Mouse (Mus musculus): ENCODE data around the gene C1qtnf2. TPM values are rescaled to one million over a fixed set of nuclear protein-coding genes. Genes with fewer than 3 reads are reported as not detected.

Gene C1qtnf2
- total RNA-seq, 2 experiments from 2014 or later, result 15.4 to 15.8 TPM

DNA sequence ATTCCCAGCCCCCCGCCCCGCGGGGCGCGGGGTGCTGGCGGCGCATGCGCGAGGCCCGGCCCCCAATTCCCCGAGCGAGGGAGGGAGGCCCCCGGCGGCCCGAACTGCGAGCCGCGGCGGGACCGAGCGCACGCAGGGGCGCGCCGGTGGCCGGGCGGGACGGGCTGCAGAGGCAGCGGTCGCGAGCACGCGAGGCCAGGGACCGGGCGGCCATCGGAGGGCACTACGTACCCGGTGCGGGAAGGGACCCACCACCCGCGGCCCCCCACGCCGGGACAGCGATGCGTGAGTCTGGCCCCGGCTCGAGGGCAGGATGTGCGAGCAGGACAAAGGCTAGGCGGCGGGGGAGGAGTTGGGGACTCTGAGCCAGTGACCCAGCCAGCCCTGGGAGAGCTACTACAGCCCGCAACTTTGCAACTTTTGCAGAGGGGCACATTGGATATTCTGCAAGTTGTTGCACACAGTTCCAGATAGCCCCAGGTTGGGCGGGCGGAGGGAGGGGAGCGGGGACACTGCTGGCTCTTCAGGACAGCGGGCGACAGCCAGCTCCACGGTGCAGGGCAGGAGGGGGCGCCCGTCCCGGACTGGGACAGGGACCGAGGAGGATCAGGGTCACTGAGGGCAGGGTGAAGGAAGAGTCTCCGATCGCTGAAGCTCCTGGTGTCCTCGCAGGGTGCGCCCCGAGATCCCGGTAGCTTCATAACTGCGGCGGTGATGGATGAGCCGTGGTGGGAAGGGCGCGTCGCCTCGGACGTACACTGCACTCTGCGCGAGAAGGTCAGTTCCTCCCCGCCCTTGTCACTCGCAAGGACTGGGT, 54.8 kb downstream of the C1qtnf2 start, which contains the start of gene Ccnjl:
Gene Ccnjl (plus strand): TSS at position 102 of the 817 bp plus-strand sequence.
- intact Hi-C loops (cut with DNase I), result loop anchor here (2.0 to 10.0 kb wide), 5 partner anchors 20 to 216 kb away; partner anchors contain the start of genes 4933415A04Rik and Ttc1

DNA sequence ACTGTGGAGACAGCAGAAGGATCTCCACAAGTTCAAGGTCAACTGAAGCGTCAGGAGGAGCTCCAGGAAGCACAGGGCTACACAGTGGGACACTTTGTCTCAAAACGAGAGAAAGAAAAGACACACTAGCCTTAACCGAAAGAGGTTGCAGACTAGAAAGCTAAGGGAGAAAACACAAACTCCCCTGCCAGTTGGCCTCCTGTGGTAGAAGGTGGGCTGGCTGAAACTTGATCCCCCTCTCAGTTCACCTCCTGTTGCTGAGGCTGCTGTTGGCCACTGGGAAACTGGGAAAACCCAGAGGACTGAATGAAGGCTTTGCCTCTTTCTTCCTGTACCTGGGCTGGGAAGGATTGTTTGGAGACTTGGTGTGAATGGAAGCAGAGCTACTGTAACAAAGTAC, 56.0 kb downstream of the C1qtnf2 start:
- DNase-seq, result peak in 1 of 2 experiments; percentile 21
- intact Hi-C loops (cut with DNase I), result no loop called here

More for the DNA sequence above, 54.8 kb downstream of the C1qtnf2 start, which contains the start of gene Ccnjl:
- DNase-seq, result peak; percentile 79 to 81

DNA sequence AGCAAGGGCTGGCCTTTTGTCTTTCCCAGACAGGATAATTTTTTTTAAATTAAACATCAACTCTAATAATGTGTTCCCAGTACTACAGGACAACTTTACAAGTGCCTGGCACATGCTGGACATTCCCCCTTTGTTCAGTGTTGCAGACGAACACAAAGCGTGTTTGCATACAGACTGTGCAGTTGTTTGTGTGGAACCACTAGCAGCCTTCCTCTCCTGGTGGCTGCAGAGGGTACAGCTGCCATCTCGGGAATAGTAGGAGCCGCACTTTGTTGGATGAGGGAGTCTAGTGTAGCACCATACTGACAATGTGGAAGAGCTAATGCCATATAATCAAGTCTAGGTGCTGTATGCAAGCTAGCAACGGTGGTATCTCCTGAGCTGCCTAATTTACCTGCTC, 57.5 kb downstream of the C1qtnf2 start:
- DNase-seq, result peak in 1 of 2 experiments; percentile 21
- intact Hi-C loops (cut with DNase I), result no loop called here

DNA sequence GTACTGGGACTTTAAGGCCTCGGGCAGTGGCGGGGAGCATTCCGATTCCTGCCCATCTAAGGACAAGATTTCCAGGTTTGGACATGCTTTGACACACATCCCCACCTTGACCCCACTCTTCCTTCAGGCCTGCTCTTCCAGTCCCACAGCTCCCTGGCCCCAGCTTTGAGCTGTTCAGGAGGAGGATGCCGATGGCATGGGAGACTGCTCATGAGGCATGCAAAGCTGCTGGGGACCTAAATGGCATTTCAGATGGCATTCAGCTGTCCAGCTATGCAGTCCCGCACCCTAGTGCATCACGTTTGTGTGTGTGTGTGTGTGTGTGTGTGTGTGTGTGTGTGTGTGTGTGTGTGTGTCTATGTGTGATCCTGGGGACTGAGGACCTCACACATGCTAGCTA, 63.0 kb downstream of the C1qtnf2 start:
- intact Hi-C loops (cut with DNase I), result no loop called here
- no peak for DNase-seq

DNA sequence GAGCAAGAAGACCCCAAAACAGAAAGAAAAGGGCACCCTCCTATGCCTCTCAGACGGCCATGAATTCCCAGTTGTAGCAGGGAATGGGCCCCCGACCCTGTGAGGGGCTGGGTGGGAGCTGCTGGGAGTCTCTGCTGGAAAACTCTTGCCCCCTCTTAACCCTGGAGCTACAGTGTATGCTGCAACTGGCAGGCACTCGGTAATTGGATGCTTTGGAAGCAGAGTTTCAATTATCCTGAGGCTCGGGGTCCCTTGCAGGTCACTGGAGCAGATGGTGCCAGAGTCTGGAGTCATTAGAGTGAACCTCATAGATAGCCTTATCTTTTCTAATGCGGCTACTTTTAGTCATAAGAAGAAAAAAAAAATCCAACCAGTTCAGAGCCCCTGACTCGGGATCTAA, 65.8 kb downstream of the C1qtnf2 start:
- intact Hi-C loops (cut with DNase I), result no loop called here
- DNase-seq, result no peak

Other genes with a start within 250 kb of the C1qtnf2 start
- gene Pttg1, start 48.0 kb upstream of the C1qtnf2 start, total RNA-seq (2021), result 10 to 100 TPM; 64.1 to 70.3 TPM
- 10 to 100 TPM; 29.5 to 31.4 TPM for gene Slu7, start 40.5 kb upstream of the C1qtnf2 start, total RNA-seq (2021)
- gene Ccnjl, start 54.5 kb downstream of the C1qtnf2 start, total RNA-seq (2021), result 10 to 100 TPM; 10.2 to 11.3 TPM
- 1 to 10 TPM; 2.7 to 3.4 TPM for gene 4933415A04Rik, start 112.8 kb downstream of the C1qtnf2 start, total RNA-seq (2021)
- gene Fabp6, start 127.3 kb downstream of the C1qtnf2 start, total RNA-seq (2021), result not detected
- gene Pwwp2a, start 207.7 kb downstream of the C1qtnf2 start, total RNA-seq (2021), result 10 to 100 TPM; 30.4 to 34.2 TPM

All from heart, postnatal 10 days (tissue).